Mouse (Mus musculus) bone marrow, adult 2 months (tissue): ENCODE results near the gene Cntfr. TPM values are rescaled to one million over a fixed set of nuclear protein-coding genes. Genes with fewer than 3 reads are reported as not detected.
"Not testable (repeated sequence)": the region's sequence is repeated elsewhere in the genome, so short reads cannot be mapped to it uniquely, and the experiment has no call there.

ENCODE experiments used
- H3K27ac ChIP-seq: fragments of 200-500 bp; 2 replicates; pipeline ENCODE4 v1.5.1; 2012; ENCODE audit warnings: low read depth, mild to moderate bottlenecking, control low read depth, inconsistent platforms, low read length; ENCODE audit not compliant: control insufficient read depth, poor library complexity, insufficient read depth
- H3K4me1 ChIP-seq: fragments of 200-500 bp; 2 replicates; pipeline ENCODE4 v1.6.1; 2011; ENCODE audit warnings: low read length; ENCODE audit not compliant: control insufficient read depth, insufficient read depth
- H3K4me3 ChIP-seq: fragments of 200-500 bp; replicated peaks from 2 replicates; pipeline ENCODE3; 2011; ENCODE audit warnings: mild to moderate bottlenecking, low read depth, low read length, control low read depth; ENCODE audit not compliant: control insufficient read depth
- CTCF ChIP-seq: fragments of 200-500 bp; IDR thresholded peaks from 2 replicates; pipeline ENCODE4 v1.5.1; 2011; ENCODE audit warnings: low read length, control low read depth; ENCODE audit not compliant: control insufficient read depth, insufficient read depth
- POLR2A ChIP-seq: fragments of 200-500 bp; IDR thresholded peaks from 2 replicates; pipeline ENCODE4 v1.6.1; 2011; ENCODE audit warnings: low read depth, mild to moderate bottlenecking, control low read depth, low read length, borderline replicate concordance; ENCODE audit not compliant: control insufficient read depth
- WGBS: fragments of 180-500 bp; shearing (Covaris S2); methylation state at CpG from one replicate; pipeline ENCODE4 v1.1.7; 2018; 5-methylcytosine and 5-hydroxymethylcytosine counted together
- polyA plus RNA-seq: library from polyadenylated mRNA; stranded (reverse); fragments of >200 nt; gene quantifications from 2 replicates; pipeline ENCODE4 v1.2.4, GENCODE M21; 2011; ENCODE audit warnings: low replicate concordance; ENCODE audit not compliant: missing spikeins, insufficient read depth, insufficient read length

Cntfr gene
- polyA plus RNA-seq, 1 experiment = not detected

GRCm38 (mm10) chr4:41683303-41683702 is 13.6 kb downstream of the Cntfr start:
- WGBS = 7% methylated on average over 5 of the region's 27 CpGs
- H3K4me1 ChIP-seq = not testable (repeated sequence)

GRCm38 (mm10) chr4:41682789-41683188 is 14.1 kb downstream of the Cntfr start:
- TF ChIP-seq POLR2A = no peak
- TF ChIP-seq CTCF = no peak
- H3K27ac ChIP-seq = no peak overlapping the region
- 30% methylated on average over 6 of the region's 6 CpGs for WGBS
- H3K4me3 ChIP-seq = no peak overlapping the region
- H3K4me1 ChIP-seq = no peaks in the 10 kb centered on the region

More at GRCm38 (mm10) chr4:41683303-41683702, 13.6 kb downstream of the Cntfr start:
- H3K4me3 ChIP-seq, H3K27ac ChIP-seq: not testable (repeated sequence)

- Histone ChIP-seq H3K4me3 (no peak overlapping the region), H3K27ac (no peak overlapping the region), H3K4me1 (no peaks in the 10 kb centered on the region)
- TF ChIP-seq POLR2A = no peak
- WGBS = 62% methylated on average over 10 of the region's 10 CpGs
Measured at GRCm38 (mm10) chr4:41681947-41682346, 14.9 kb downstream of the Cntfr start.

- H3K27ac ChIP-seq = no peak overlapping the region
- TF ChIP-seq POLR2A (no peak), CTCF (no peak)
- H3K4me1 ChIP-seq = no peaks in the 10 kb centered on the region
- 40% methylated on average over 4 of the region's 4 CpGs for WGBS
- no peak overlapping the region for H3K4me3 ChIP-seq
Measured at GRCm38 (mm10) chr4:41681176-41681575, 15.7 kb downstream of the Cntfr start.

- H3K4me1 ChIP-seq = no peaks in the 10 kb centered on the region
- H3K4me3 ChIP-seq = no peak overlapping the region
- no peak overlapping the region for H3K27ac ChIP-seq
- no peak for TF ChIP-seq CTCF
- no peak for TF ChIP-seq POLR2A
- WGBS = 50% methylated on average over 2 of the region's 2 CpGs
Measured at GRCm38 (mm10) chr4:41679291-41679690, 17.6 kb downstream of the Cntfr start.

GRCm38 (mm10) chr4:41678863-41679262 is 18.0 kb downstream of the Cntfr start:
- TF ChIP-seq CTCF (no peak), POLR2A (no peak)
- no peak overlapping the region for H3K4me3 ChIP-seq
- WGBS = 69% methylated on average over 6 of the region's 6 CpGs
- no peaks in the 10 kb centered on the region for H3K4me1 ChIP-seq
- no peak overlapping the region for H3K27ac ChIP-seq

- no peak overlapping the region for H3K4me3 ChIP-seq
- H3K27ac ChIP-seq = no peak overlapping the region
- TF ChIP-seq CTCF (no peak), POLR2A (no peak)
- H3K4me1 ChIP-seq = no peaks in the 10 kb centered on the region
- 45% methylated on average over 13 of the region's 13 CpGs for WGBS
Measured at GRCm38 (mm10) chr4:41677006-41677629, 19.8 kb downstream of the Cntfr start.

GRCm38 (mm10) chr4:41676248-41677005 is 20.5 kb downstream of the Cntfr start:
- no peak for TF ChIP-seq CTCF
- TF ChIP-seq POLR2A = no peak
- H3K4me3 ChIP-seq = no peak overlapping the region
- no peak overlapping the region for H3K27ac ChIP-seq
- WGBS = 41% methylated on average over 17 of the region's 17 CpGs
- H3K4me1 ChIP-seq = no peaks in the 10 kb centered on the region

GRCm38 (mm10) chr4:41673186-41673585 is 23.7 kb downstream of the Cntfr start:
- TF ChIP-seq CTCF (no peak), POLR2A (no peak)
- Histone ChIP-seq H3K4me3 (no peak overlapping the region), H3K4me1 (no peaks in the 10 kb centered on the region), H3K27ac (no peak overlapping the region)
- WGBS = 79% methylated on average over 19 of the region's 19 CpGs
